Mouse (Mus musculus) MEL (cell line): Measurements from ENCODE around the gene Adck2. TPM values are rescaled to one million over a fixed set of nuclear protein-coding genes. Genes with fewer than 3 reads are reported as not detected.

Source experiments
- DNase-seq: peaks from one replicate; pipeline ENCODE4 v3.0.0; 2011; ENCODE audit warnings: low read depth, low spot score
- H3K27ac ChIP-seq: 2 replicates; pipeline ENCODE4 v1.5.1; 2012; ENCODE audit warnings: low read depth, mild to moderate bottlenecking, control low read depth, low read length, moderate library complexity; ENCODE audit not compliant: control insufficient read depth
- H3K27me3 ChIP-seq, 2 experiments: fragments of 150-350 bp in 1 of 2; sonication (generic) in 1 of 2; 2 replicates each; pipeline ENCODE4 v1.6.1; 2012; ENCODE audit warnings: low read length in 2 of 2, mild to moderate bottlenecking in 2 of 2, improper control_type of control experiment in 1 of 2, moderate library complexity in 1 of 2; ENCODE audit not compliant: insufficient read depth in 2 of 2, control insufficient read depth in 1 of 2
- H3K36me3 ChIP-seq, 2 experiments: 2 replicates each; pipeline ENCODE4 v1.6.1; 2012 to 2014; ENCODE audit warnings: low read length in 2 of 2, improper control_type of control experiment in 1 of 2, inconsistent platforms in 1 of 2, mild to moderate bottlenecking in 1 of 2; ENCODE audit not compliant: insufficient read depth in 2 of 2, control insufficient read depth in 1 of 2
- H3K4me1 ChIP-seq, 2 experiments: fragments of 150-350 bp in 1 of 2; sonication (generic) in 1 of 2; 2 replicates each; pipeline ENCODE4 v1.6.1; 2012; ENCODE audit warnings: low read length in 2 of 2, improper control_type of control experiment in 1 of 2, mild to moderate bottlenecking in 1 of 2; ENCODE audit not compliant: insufficient read depth in 2 of 2, control insufficient read depth in 1 of 2
- H3K4me3 ChIP-seq, 2 experiments: fragments of 150-350 bp in 1 of 2; sonication (generic) in 1 of 2; 2 replicates each; pipeline ENCODE4 v1.5.1; 2012; ENCODE audit warnings: low read depth in 2 of 2, low read length in 2 of 2, mild to moderate bottlenecking in 2 of 2, moderate library complexity in 2 of 2, control low read depth in 1 of 2, improper control_type of control experiment in 1 of 2; ENCODE audit not compliant: control insufficient read depth in 1 of 2, insufficient read depth in 1 of 2
- H3K79me2 ChIP-seq: 2 replicates; pipeline ENCODE4 v1.6.1; 2012; ENCODE audit warnings: mild to moderate bottlenecking, low read length, moderate library complexity; ENCODE audit not compliant: control insufficient read depth, poor library complexity, insufficient read depth
- H3K9ac ChIP-seq: 2 replicates; pipeline ENCODE4 v1.6.1; 2012; ENCODE audit warnings: low read depth, mild to moderate bottlenecking, control low read depth, low read length, moderate library complexity; ENCODE audit not compliant: control insufficient read depth, poor library complexity, severe bottlenecking
- H3K9me3 ChIP-seq: fragments of 150-350 bp; sonication (generic); replicated peaks from 2 replicates; pipeline ENCODE4 v1.6.1; 2012; ENCODE audit warnings: mild to moderate bottlenecking, low read length, improper control_type of control experiment, moderate library complexity; ENCODE audit not compliant: insufficient read depth
- BHLHE40 ChIP-seq: IDR thresholded peaks from 2 replicates; pipeline ENCODE4 v1.6.1; 2012; ENCODE audit warnings: low read depth, mild to moderate bottlenecking, inconsistent platforms, low read length, improper control_type of control experiment, borderline replicate concordance
- CHD1 ChIP-seq: IDR thresholded peaks from 2 replicates; pipeline ENCODE4 v1.6.1; 2012; ENCODE audit warnings: low read depth, mild to moderate bottlenecking, inconsistent platforms, low read length, improper control_type of control experiment
- CHD2 ChIP-seq: IDR thresholded peaks from 2 replicates; pipeline ENCODE4 v1.6.1; 2011; ENCODE audit warnings: low read length, improper control_type of control experiment
- CTCF ChIP-seq, 3 experiments: IDR thresholded peaks in 2 of 3; conservative IDR thresholded peaks in 1 of 3; 2 replicates each; pipeline ENCODE4 v1.5.1; 2011 to 2012; ENCODE audit warnings: low read length in 3 of 3, low read depth in 2 of 3, mild to moderate bottlenecking in 2 of 3, improper control_type of control experiment in 1 of 3, inconsistent platforms in 1 of 3, mixed read lengths in 1 of 3, moderate library complexity in 1 of 3; ENCODE audit not compliant: control insufficient read depth in 1 of 3, insufficient read depth in 1 of 3, poor library complexity in 1 of 3, severe bottlenecking in 1 of 3
- ELF1 ChIP-seq: IDR thresholded peaks from 2 replicates; pipeline ENCODE4 v1.6.1; 2014; ENCODE audit warnings: low read depth, mild to moderate bottlenecking, inconsistent platforms, low read length, improper control_type of control experiment, moderate library complexity
- EP300 ChIP-seq, 2 experiments: IDR thresholded peaks; 2 replicates each; pipeline ENCODE4 v1.6.1; 2011; ENCODE audit warnings: improper control_type of control experiment in 2 of 2, low read length in 2 of 2, low read depth in 1 of 2, mild to moderate bottlenecking in 1 of 2
- ETS1 ChIP-seq: IDR thresholded peaks from 2 replicates; pipeline ENCODE4 v1.6.1; 2012; ENCODE audit warnings: low read depth, mild to moderate bottlenecking, inconsistent platforms, low read length, improper control_type of control experiment, moderate library complexity
- GABPA ChIP-seq: IDR thresholded peaks from 2 replicates; pipeline ENCODE4 v1.6.1; 2012; ENCODE audit warnings: low read depth, mild to moderate bottlenecking, inconsistent platforms, low read length, improper control_type of control experiment, moderate library complexity
- HCFC1 ChIP-seq: IDR thresholded peaks from 2 replicates; pipeline ENCODE4 v1.6.1; 2012; ENCODE audit warnings: low read depth, mild to moderate bottlenecking, inconsistent platforms, low read length, improper control_type of control experiment, moderate library complexity
- MAFK ChIP-seq: IDR thresholded peaks from 2 replicates; pipeline ENCODE4 v1.6.1; 2011; ENCODE audit warnings: low read depth, mild to moderate bottlenecking, low read length, improper control_type of control experiment, borderline replicate concordance
- MAX ChIP-seq: IDR thresholded peaks from 2 replicates; pipeline ENCODE4 v1.6.1; 2011; ENCODE audit warnings: low read length, improper control_type of control experiment
- MXI1 ChIP-seq: IDR thresholded peaks from 2 replicates; pipeline ENCODE4 v1.6.1; 2011; ENCODE audit warnings: mild to moderate bottlenecking, low read depth, low read length, improper control_type of control experiment
- MYB ChIP-seq: IDR thresholded peaks from 2 replicates; pipeline ENCODE4 v1.6.1; 2011; ENCODE audit warnings: mild to moderate bottlenecking, low read depth, low read length, improper control_type of control experiment
- NRF1 ChIP-seq: IDR thresholded peaks from 2 replicates; pipeline ENCODE4 v1.6.1; 2014; ENCODE audit warnings: low read depth, mild to moderate bottlenecking, inconsistent platforms, low read length, improper control_type of control experiment, moderate library complexity; ENCODE audit not compliant: poor library complexity, insufficient read depth, severe bottlenecking
- SIN3A ChIP-seq: IDR thresholded peaks from 2 replicates; pipeline ENCODE4 v1.6.1; 2012; ENCODE audit warnings: low read length, improper control_type of control experiment, inconsistent platforms
- SMC3 ChIP-seq: IDR thresholded peaks from 2 replicates; pipeline ENCODE4 v1.6.1; 2011; ENCODE audit warnings: low read depth, low read length, improper control_type of control experiment
- TAL1 ChIP-seq: IDR thresholded peaks from 2 replicates; pipeline ENCODE4 v1.6.1; 2012; ENCODE audit warnings: mild to moderate bottlenecking, inconsistent platforms, low read length, moderate library complexity, mixed read lengths
- TBP ChIP-seq: IDR thresholded peaks from 2 replicates; pipeline ENCODE4 v1.8.0; 2011; ENCODE audit warnings: low read depth, low read length, improper control_type of control experiment
- USF2 ChIP-seq, 2 experiments: IDR thresholded peaks; 2 replicates each; pipeline ENCODE4 v1.6.1; 2011 to 2012; ENCODE audit warnings: improper control_type of control experiment in 2 of 2, low read length in 2 of 2, borderline replicate concordance in 1 of 2, inconsistent platforms in 1 of 2, low read depth in 1 of 2, mild to moderate bottlenecking in 1 of 2; ENCODE audit not compliant: insufficient read depth in 1 of 2
- ZKSCAN1 ChIP-seq: IDR thresholded peaks from 2 replicates; pipeline ENCODE4 v1.6.1; 2012; ENCODE audit warnings: low read depth, mild to moderate bottlenecking, inconsistent platforms, low read length, improper control_type of control experiment, moderate library complexity
- polyA plus RNA-seq, 2 experiments: library from polyadenylated mRNA; stranded (reverse) in 1 of 2; unstranded in 1 of 2; fragments of >175 nt in 1 of 2; fragments of >200 nt in 1 of 2; gene quantifications; 2 replicates each; pipeline versions ENCODE4 v1.2.1 to v1.2.4; 2012; ENCODE audit warnings: low replicate concordance in 2 of 2, low read depth in 1 of 2; ENCODE audit not compliant: insufficient read length in 2 of 2, insufficient read depth in 1 of 2, missing spikeins in 1 of 2
- total RNA-seq: library from RNA; depleted of rRNA; stranded (reverse); fragments of 300-350 nt; gene quantifications from 2 replicates; pipeline ENCODE4 v1.2.3, GENCODE M21; 2012

Gene Adck2
- total and polyA plus RNA-seq, 3 experiments = 8.1 to 11.6 TPM; not detected in 1

GRCm38 (mm10) chr6:39534944-39535343 lies 38.7 kb upstream of the Adck2 start:
- Histone ChIP-seq H3K27ac (no peak overlapping the region), H3K4me3 (no peak overlapping the region), H3K27me3 (peaks cover 4 to 5% of the 10 kb centered on the region in 2 experiments), H3K4me1 (no peaks in the 10 kb centered on the region), H3K79me2 (no peaks in the 10 kb centered on the region), H3K9ac (no peak overlapping the region), H3K36me3 (no peaks in the 10 kb centered on the region), H3K9me3 (no peaks in the 10 kb centered on the region)
- no peak for DNase-seq
- TF ChIP-seq MAFK (no peak), TBP (no peak), MXI1 (no peak), CHD2 (no peak), USF2 (IDR thresholded peaks at IDR 0.05; ENCODE audit: borderline replicate concordance in 1 of 2, insufficient read depth in 1 of 2, low read depth in 1 of 2, low read length in 2 of 2) (no peak), SIN3A (no peak), ELF1 (no peak)

- Histone ChIP-seq H3K4me1 (no peaks in the 10 kb centered on the region), H3K27me3 (peaks cover 0 to 2% of the 10 kb centered on the region in 2 experiments; a peak in 3 of 4 replicates), H3K4me3 (no peak overlapping the region), H3K27ac (no peak overlapping the region), H3K9me3 (no peaks in the 10 kb centered on the region), H3K36me3 (no peaks in the 10 kb centered on the region), H3K79me2 (no peaks in the 10 kb centered on the region), H3K9ac (no peak overlapping the region)
- no peak for DNase-seq
- TF ChIP-seq BHLHE40 (no peak), CHD1 (no peak), SMC3 (no peak), ETS1 (no peak), HCFC1 (no peak), EP300 (IDR thresholded peaks at IDR 0.05; ENCODE audit: low read depth in 1 of 2, low read length in 2 of 2) (no peak), USF2 (IDR thresholded peaks at IDR 0.05; ENCODE audit: borderline replicate concordance in 1 of 2, insufficient read depth in 1 of 2, low read depth in 1 of 2, low read length in 2 of 2) (no peak), MAX (no peak), NRF1 (no peak), CTCF (IDR thresholded peaks at IDR 0.05 in 2 of 3, conservative IDR thresholded peaks at IDR 0.05 in 1 of 3; ENCODE audit: control insufficient read depth in 1 of 3, insufficient read depth in 1 of 3, low read depth in 2 of 3, low read length in 3 of 3, poor library complexity in 1 of 3, severe bottlenecking in 1 of 3) (no peak), ZKSCAN1 (no peak), TBP (no peak), TAL1 (no peak), MYB (no peak), MXI1 (no peak), GABPA (no peak)
These were observed 37.1 kb upstream of the Adck2 start for GRCm38 (mm10) chr6:39536621-39537020.
